Mouse (Mus musculus): Measurements from ENCODE around the gene Cntn3. TPM values are rescaled to one million over a fixed set of nuclear protein-coding genes. Genes with fewer than 3 reads are reported as not detected.
"Not testable (repeated sequence)": the region's sequence is repeated elsewhere in the genome, so short reads cannot be mapped to it uniquely, and the experiment has no call there.

The Cntn3 gene
- polyA plus RNA-seq (2015; fragmentation: Nextera tagmentation; extraction: Ambion mirVana) = 0.02 and 0.04 TPM in 2 replicates

- not testable (repeated sequence) for H3K4me1 ChIP-seq (ENCODE audit: insufficient read depth, low read depth, low read length); H3K36me3 ChIP-seq (ENCODE audit: insufficient read depth, low read length); ATAC-seq; H3K9ac ChIP-seq (replicated peaks; ENCODE audit: low read depth); H3K9me3 ChIP-seq (ENCODE audit: low read length); H3K4me2 ChIP-seq (replicated peaks; ENCODE audit: low read depth, low read length); H3K27ac ChIP-seq (ENCODE audit: low read length); DNase-seq (ENCODE audit: low spot score); H3K4me3 ChIP-seq (ENCODE audit: low read depth, low read length); H3K27me3 ChIP-seq (replicated peaks; ENCODE audit: insufficient read depth, low read length)
- WGBS = 92% methylated on average over 4 of the region's 20 CpGs
Observed at GRCm38 (mm10) chr6:102573001-102573400, at the start of gene Cntn3. Cntn3 (minus strand) TSS chr6:102573101.

DNA sequence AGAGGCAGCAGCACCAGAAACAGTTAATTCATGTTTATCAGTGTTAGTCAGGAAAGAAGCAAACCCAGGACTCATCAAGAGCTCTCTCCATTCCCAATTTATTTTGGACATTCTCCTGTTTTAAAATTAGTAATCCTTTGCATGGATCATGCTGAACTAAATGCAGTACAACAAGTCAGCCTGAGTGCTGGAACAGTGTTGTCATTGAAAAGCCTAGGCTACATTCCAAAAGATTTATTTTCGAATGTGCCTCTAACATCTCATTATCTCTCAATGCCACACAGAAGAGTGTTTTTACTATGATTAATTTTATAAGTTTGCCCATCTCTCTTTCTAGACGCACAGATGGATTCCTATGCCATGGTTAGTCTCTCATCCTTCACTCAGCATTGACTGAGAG lies 27.9 kb upstream of the Cntn3 start:
- ATAC-seq = no peak
- Histone ChIP-seq H3K9me3 (ENCODE audit: low read length) (no peaks in the 10 kb centered on the region), H3K4me3 (ENCODE audit: low read depth, low read length) (no peak overlapping the region), H3K36me3 (ENCODE audit: insufficient read depth, low read length) (no peaks in the 10 kb centered on the region), H3K27me3 (replicated peaks; ENCODE audit: insufficient read depth, low read length) (no peaks in the 10 kb centered on the region), H3K9ac (replicated peaks; ENCODE audit: low read depth) (no peak overlapping the region), H3K4me2 (replicated peaks; ENCODE audit: low read depth, low read length) (no peak overlapping the region), H3K4me1 (ENCODE audit: insufficient read depth, low read depth, low read length) (no peaks in the 10 kb centered on the region), H3K27ac (ENCODE audit: low read length) (no peak overlapping the region)
- 53% methylated on average over 2 of the region's 2 CpGs for WGBS
- TF ChIP-seq CTCF (IDR thresholded peaks at IDR 0.05) = no peak
- no peak for TF ChIP-seq EP300 (IDR thresholded peaks at IDR 0.05)
- DNase-seq (ENCODE audit: low spot score) = no peak

GRCm38 (mm10) chr6:102597756-102598155 lies 24.9 kb upstream of the Cntn3 start:
- no peak overlapping the region for H3K27ac ChIP-seq (ENCODE audit: low read length)
- no peak for DNase-seq (ENCODE audit: low spot score)
- no peaks in the 10 kb centered on the region for H3K27me3 ChIP-seq (replicated peaks; ENCODE audit: insufficient read depth, low read length)
- no peak for ATAC-seq
- no peak overlapping the region for H3K4me2 ChIP-seq (replicated peaks; ENCODE audit: low read depth, low read length)
- no peaks in the 10 kb centered on the region for H3K4me1 ChIP-seq (ENCODE audit: insufficient read depth, low read depth, low read length)
- H3K4me3 ChIP-seq (ENCODE audit: low read depth, low read length) = no peak overlapping the region
- H3K36me3 ChIP-seq (ENCODE audit: insufficient read depth, low read length) = no peaks in the 10 kb centered on the region
- WGBS = 46% methylated on average over 2 of the region's 2 CpGs
- H3K9ac ChIP-seq (replicated peaks; ENCODE audit: low read depth) = no peak overlapping the region
- no peaks in the 10 kb centered on the region for H3K9me3 ChIP-seq (ENCODE audit: low read length)
- no peak for TF ChIP-seq CTCF (IDR thresholded peaks at IDR 0.05)

GRCm38 (mm10) chr6:102590151-102590550 lies 17.2 kb upstream of the Cntn3 start:
- no peak overlapping the region for H3K4me3 ChIP-seq (ENCODE audit: low read depth, low read length)
- no peak for DNase-seq (ENCODE audit: low spot score)
- no peaks in the 10 kb centered on the region for H3K27me3 ChIP-seq (replicated peaks; ENCODE audit: insufficient read depth, low read length)
- H3K4me1 ChIP-seq (ENCODE audit: insufficient read depth, low read depth, low read length) = no peaks in the 10 kb centered on the region
- no peak overlapping the region for H3K9ac ChIP-seq (replicated peaks; ENCODE audit: low read depth)
- H3K27ac ChIP-seq (ENCODE audit: low read length) = no peak overlapping the region
- no peaks in the 10 kb centered on the region for H3K36me3 ChIP-seq (ENCODE audit: insufficient read depth, low read length)
- 89% methylated on average over 4 of the region's 4 CpGs for WGBS
- no peak for TF ChIP-seq CTCF (IDR thresholded peaks at IDR 0.05)
- no peak for TF ChIP-seq EP300 (IDR thresholded peaks at IDR 0.05)
- H3K9me3 ChIP-seq (ENCODE audit: low read length) = no peaks in the 10 kb centered on the region
- ATAC-seq = no peak
- no peak overlapping the region for H3K4me2 ChIP-seq (replicated peaks; ENCODE audit: low read depth, low read length)

GRCm38 (mm10) chr6:102589311-102589710 lies 16.4 kb upstream of the Cntn3 start:
- TF ChIP-seq EP300 (IDR thresholded peaks at IDR 0.05) (no peak), CTCF (IDR thresholded peaks at IDR 0.05) (no peak)
- H3K4me2 ChIP-seq (replicated peaks; ENCODE audit: low read depth, low read length) = no peak overlapping the region
- no peak overlapping the region for H3K9ac ChIP-seq (replicated peaks; ENCODE audit: low read depth)
- H3K27me3 ChIP-seq (replicated peaks; ENCODE audit: insufficient read depth, low read length) = no peaks in the 10 kb centered on the region
- no peaks in the 10 kb centered on the region for H3K36me3 ChIP-seq (ENCODE audit: insufficient read depth, low read length)
- no peak overlapping the region for H3K4me3 ChIP-seq (ENCODE audit: low read depth, low read length)
- H3K27ac ChIP-seq (ENCODE audit: low read length) = no peak overlapping the region
- no peak for DNase-seq (ENCODE audit: low spot score)
- ATAC-seq = no peak
- 24% methylated on average over 4 of the region's 4 CpGs for WGBS
- no peaks in the 10 kb centered on the region for H3K9me3 ChIP-seq (ENCODE audit: low read length)
- no peaks in the 10 kb centered on the region for H3K4me1 ChIP-seq (ENCODE audit: insufficient read depth, low read depth, low read length)

DNA sequence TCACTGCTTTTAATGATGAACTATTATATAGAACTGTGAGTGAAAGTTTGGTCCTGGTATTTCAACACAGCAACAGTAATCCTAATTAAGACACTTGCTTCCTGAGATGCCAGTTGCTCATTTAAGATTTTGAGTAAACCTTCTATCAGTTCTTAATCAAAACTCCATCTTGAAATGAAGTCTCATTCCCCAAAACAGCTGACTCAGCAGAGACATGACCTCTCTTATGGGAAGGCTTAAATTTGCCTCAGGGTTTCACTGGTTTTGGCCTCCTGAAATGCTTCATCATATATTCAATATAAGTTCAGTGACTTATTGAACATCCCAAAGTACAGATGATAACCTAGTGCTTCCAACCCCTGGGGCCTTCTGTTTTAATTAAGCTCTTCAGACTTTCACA lies 13.2 kb upstream of the Cntn3 start:
- H3K27ac ChIP-seq (ENCODE audit: low read length) = no peak overlapping the region

GRCm38 (mm10) chr6:102583578-102583977 lies 10.7 kb upstream of the Cntn3 start:
- Histone ChIP-seq H3K4me2 (replicated peaks; ENCODE audit: low read depth, low read length) (no peak overlapping the region), H3K4me1 (ENCODE audit: insufficient read depth, low read depth, low read length) (no peaks in the 10 kb centered on the region), H3K4me3 (ENCODE audit: low read depth, low read length) (no peak overlapping the region), H3K9me3 (ENCODE audit: low read length) (no peaks in the 10 kb centered on the region), H3K9ac (replicated peaks; ENCODE audit: low read depth) (no peak overlapping the region), H3K27me3 (replicated peaks; ENCODE audit: insufficient read depth, low read length) (no peaks in the 10 kb centered on the region), H3K27ac (ENCODE audit: low read length) (no peak overlapping the region), H3K36me3 (ENCODE audit: insufficient read depth, low read length) (no peaks in the 10 kb centered on the region)
- DNase-seq (ENCODE audit: low spot score) (no peak), ATAC-seq (no peak)
- 67% methylated on average over 2 of the region's 2 CpGs for WGBS
- TF ChIP-seq EP300 (IDR thresholded peaks at IDR 0.05) (no peak), CTCF (IDR thresholded peaks at IDR 0.05) (no peak)

More for the DNA sequence above, 13.2 kb upstream of the Cntn3 start:
- no peak for DNase-seq (ENCODE audit: low spot score)
- no peaks in the 10 kb centered on the region for H3K9me3 ChIP-seq (ENCODE audit: low read length)
- no peak overlapping the region for H3K4me2 ChIP-seq (replicated peaks; ENCODE audit: low read depth, low read length)
- no peak overlapping the region for H3K9ac ChIP-seq (replicated peaks; ENCODE audit: low read depth)
- ATAC-seq = no peak
- no peaks in the 10 kb centered on the region for H3K27me3 ChIP-seq (replicated peaks; ENCODE audit: insufficient read depth, low read length)
- H3K36me3 ChIP-seq (ENCODE audit: insufficient read depth, low read length) = no peaks in the 10 kb centered on the region
- TF ChIP-seq EP300 (IDR thresholded peaks at IDR 0.05) = no peak
- no peak for TF ChIP-seq CTCF (IDR thresholded peaks at IDR 0.05)
- no peaks in the 10 kb centered on the region for H3K4me1 ChIP-seq (ENCODE audit: insufficient read depth, low read depth, low read length)
- H3K4me3 ChIP-seq (ENCODE audit: low read depth, low read length) = no peak overlapping the region
